In genomic region chr13:92611254-92611784, GRCm38 (mm10) we compare ENCODE assay signal across 9 mouse cellular contexts. TPM values are rescaled to one million over a fixed set of nuclear protein-coding genes. Genes with fewer than 3 reads are reported as not detected.
DNase-seq lines count a peak whose midpoint lies in the region; ATAC-seq and TF ChIP-seq lines count a peak whose summit lies in the region.
"Had no signal": no experiment of that assay in that cellular context is flagged by ENCODE, and none has a peak within 500 bp of the region (broad histone marks: within the 10 kb centered on the region; RNA-seq: fewer than 3 reads in every experiment).

No protein-coding gene starts in this region.

- peak overlapping the region; percentile 89 for H3K4me3 ChIP-seq in heart, embryonic 13.5 days
- H3K4me3 ChIP-seq in CH12.LX (replicated peaks in 1 of 3; ENCODE audit: low read depth in 2 of 3, low read length in 2 of 3, poor library complexity in 1 of 3) = peak overlapping the region; percentile 62 to 80 (median 63)
- H3K4me3 ChIP-seq in embryonic facial prominence, embryonic 12.5 days = peak overlapping the region; percentile 62
- H3K4me3 ChIP-seq in intestine, embryonic 14.5 days (ENCODE audit: low read depth, low read length) = peak overlapping the region; percentile 81
- H3K4me3 ChIP-seq in midbrain, embryonic 14.5 days (replicated peaks; ENCODE audit: low read depth, low read length) = peak overlapping the region; percentile 74

- no peak for TF ChIP-seq EP300 in CH12.LX (IDR thresholded peaks at IDR 0.05; ENCODE audit: low read length)

- no peak for TF ChIP-seq RAD21 in CH12.LX (IDR thresholded peaks at IDR 0.05; ENCODE audit: low read depth, low read length)

- H3K27me3 ChIP-seq in heart, embryonic 13.5 days (replicated peaks) = no peaks in the 10 kb centered on the region
- H3K27me3 ChIP-seq in CH12.LX (replicated peaks) = peaks cover 19% of the 10 kb centered on the region
- H3K27me3 ChIP-seq in embryonic facial prominence, embryonic 12.5 days = no peaks in the 10 kb centered on the region
- H3K27me3 ChIP-seq in intestine, embryonic 14.5 days (replicated peaks; ENCODE audit: control insufficient read depth, insufficient read depth, low read length) = no peaks in the 10 kb centered on the region
- no peaks in the 10 kb centered on the region for H3K27me3 ChIP-seq in midbrain, embryonic 14.5 days (ENCODE audit: control insufficient read depth, insufficient read depth, low read length)

- in situ Hi-C loops in CH12.LX (cut with MboI; ENCODE audit: low pct_ligation_motif_present, low pct_unique_long_range_greater_than_20kb, low sequenced_read_pairs) = no loop called here

- peak overlapping the region; percentile 95 for H3K4me2 ChIP-seq in heart, embryonic 13.5 days
- peak overlapping the region; percentile 81 for H3K4me2 ChIP-seq in CH12.LX (ENCODE audit: insufficient read depth, low read depth, poor library complexity, severe bottlenecking)
- H3K4me2 ChIP-seq in embryonic facial prominence, embryonic 12.5 days (replicated peaks) = peak overlapping the region; percentile 87
- peak overlapping the region; percentile 77 for H3K4me2 ChIP-seq in intestine, embryonic 14.5 days (ENCODE audit: low read length)
- peak overlapping the region; percentile 81 for H3K4me2 ChIP-seq in midbrain, embryonic 14.5 days (ENCODE audit: low read length)

- H3K36me3 ChIP-seq in heart, embryonic 13.5 days = no peaks in the 10 kb centered on the region
- H3K36me3 ChIP-seq in CH12.LX (replicated peaks in 1 of 2; ENCODE audit: control insufficient read depth in 1 of 2, insufficient read depth in 1 of 2, low read length in 1 of 2) = no peaks in the 10 kb centered on the region
- H3K36me3 ChIP-seq in embryonic facial prominence, embryonic 12.5 days = no peaks in the 10 kb centered on the region
- 0 out of 2 replicates have a peak, but pooled peaks cover 3% of the 10 kb centered on the region for H3K36me3 ChIP-seq in intestine, embryonic 14.5 days (ENCODE audit: control insufficient read depth, insufficient read depth, low read length)
- H3K36me3 ChIP-seq in midbrain, embryonic 14.5 days (ENCODE audit: control insufficient read depth, insufficient read depth, low read length) = no peaks in the 10 kb centered on the region

- no peaks in the 10 kb centered on the region for H3K79me2 ChIP-seq in CH12.LX (replicated peaks; ENCODE audit: control insufficient read depth, extremely low read depth, insufficient read depth, poor library complexity, severe bottlenecking)

- H3K9me3 ChIP-seq in heart, embryonic 13.5 days = no peaks in the 10 kb centered on the region
- H3K9me3 ChIP-seq in CH12.LX (replicated peaks; ENCODE audit: low read length) = no peaks in the 10 kb centered on the region
- H3K9me3 ChIP-seq in embryonic facial prominence, embryonic 12.5 days = no peaks in the 10 kb centered on the region
- H3K9me3 ChIP-seq in intestine, embryonic 14.5 days (ENCODE audit: control insufficient read depth, low read length) = no peaks in the 10 kb centered on the region
- no peaks in the 10 kb centered on the region for H3K9me3 ChIP-seq in midbrain, embryonic 14.5 days (ENCODE audit: control insufficient read depth, low read length)

- no peak for DNase-seq in heart, adult 11 months
- DNase-seq in CH12.LX (ENCODE audit: extremely low read depth) = no peak
- DNase-seq in intestine, embryonic 14.5 days (ENCODE audit: low spot score) = peak; percentile 89
- DNase-seq in midbrain, embryonic 14.5 days = no peak
- no peak for DNase-seq in ovary, postnatal 14 days (ENCODE audit: low spot score)
- no peak for DNase-seq in thymus, postnatal 0 days (ENCODE audit: low spot score)

- no peak for TF ChIP-seq CTCF in CH12.LX (conservative IDR thresholded peaks at IDR 0.05 in 1 of 2, IDR thresholded peaks at IDR 0.05 in 1 of 2; ENCODE audit: low read depth in 2 of 2, low read length in 2 of 2)

- TF ChIP-seq POLR2A in CH12.LX (IDR thresholded peaks at IDR 0.05; ENCODE audit: low read depth, low read length) = no peak

- ATAC-seq in heart, embryonic 13.5 days (ENCODE audit: extremely low read depth, insufficient number of reproducible peaks, low FRiP score, low TSS enrichment) = no peak; the same call in 1 of the 2 replicates
- ATAC-seq in embryonic facial prominence, embryonic 12.5 days (ENCODE audit: insufficient number of reproducible peaks, insufficient read depth, low FRiP score, low TSS enrichment) = peak; percentile 52; the same call in 1 of the 2 replicates
- peak; percentile 48 for ATAC-seq in intestine, embryonic 14.5 days (replicated peaks; ENCODE audit: low FRiP score, low TSS enrichment, low read depth)
- ATAC-seq in midbrain, embryonic 14.5 days (ENCODE audit: low FRiP score, low TSS enrichment) = peak; percentile 53

- H3K27ac ChIP-seq in heart, embryonic 13.5 days (replicated peaks) = peak overlapping the region; percentile 97
- H3K27ac ChIP-seq in CH12.LX (ENCODE audit: insufficient read depth, low read depth) = no peak overlapping the region
- H3K27ac ChIP-seq in embryonic facial prominence, embryonic 12.5 days = peak overlapping the region; percentile 80
- peak overlapping the region; percentile 92 for H3K27ac ChIP-seq in intestine, embryonic 14.5 days (ENCODE audit: low read depth)
- H3K27ac ChIP-seq in midbrain, embryonic 14.5 days (replicated peaks; ENCODE audit: low read depth, low read length) = peak overlapping the region; percentile 70

- WGBS in heart, embryonic 13.5 days = under 1% methylated on average over 43 of the region's 43 CpGs
- WGBS in embryonic facial prominence, embryonic 12.5 days = 0% methylated on average over 42 of the region's 43 CpGs
- WGBS in intestine, embryonic 14.5 days = under 1% methylated on average over 43 of the region's 43 CpGs
- under 1% methylated on average over 43 of the region's 43 CpGs for WGBS in midbrain, embryonic 14.5 days

- H3K4me1 ChIP-seq in heart, embryonic 13.5 days = peaks cover 33% of the 10 kb centered on the region
- H3K4me1 ChIP-seq in CH12.LX (ENCODE audit: control insufficient read depth in 1 of 2, insufficient read depth in 2 of 2) = peaks cover 4 to 15% of the 10 kb centered on the region in 2 experiments; a peak in 3 of 4 replicates
- H3K4me1 ChIP-seq in embryonic facial prominence, embryonic 12.5 days = peaks cover 5% of the 10 kb centered on the region; the same call in 1 of the 2 replicates
- H3K4me1 ChIP-seq in intestine, embryonic 14.5 days (replicated peaks; ENCODE audit: control insufficient read depth, insufficient read depth, low read length) = peaks cover 27% of the 10 kb centered on the region
- peaks cover 13% of the 10 kb centered on the region for H3K4me1 ChIP-seq in midbrain, embryonic 14.5 days (ENCODE audit: control insufficient read depth, insufficient read depth, low read length)

- H3K9ac ChIP-seq in heart, embryonic 13.5 days = peak overlapping the region; percentile 91
- peak overlapping the region; percentile 55 for H3K9ac ChIP-seq in CH12.LX (ENCODE audit: insufficient read depth, low read depth)
- H3K9ac ChIP-seq in embryonic facial prominence, embryonic 12.5 days = peak overlapping the region; percentile 71
- peak overlapping the region; percentile 81 for H3K9ac ChIP-seq in intestine, embryonic 14.5 days (ENCODE audit: low read length)
- peak overlapping the region; percentile 76 for H3K9ac ChIP-seq in midbrain, embryonic 14.5 days (replicated peaks; ENCODE audit: low read length)

- dilution Hi-C loops in CH12.LX (cut with MboI; ENCODE audit: extremely low pct_ligation_motif_present, extremely low pct_unique_long_range_greater_than_20kb, low sequenced_read_pairs) = no loop called here

TF ChIP-seq in CH12.LX, 34 proteins besides CTCF, POLR2A, EP300 and RAD21:
- TF ChIP-seq ZNF384 (IDR thresholded peaks at IDR 0.05; ENCODE audit: low read depth, low read length) (no peak), MAX (IDR thresholded peaks at IDR 0.05; ENCODE audit: low read length) (0 out of 2 replicates have a peak, but pooled peaks have one; percentile 38)

RNA-seq across cellular contexts. Expression of gene Serinc5, which starts 0.4 kb away (rescaled TPM):
- polyA plus RNA-seq in heart, embryonic 13.5 days (2015; fragmentation: Nextera tagmentation; extraction: Ambion mirVana) = 9.4 and 10.4 TPM in 2 replicates
- total RNA-seq in CH12.LX (2012; rRNA removed) = 5.0 and 5.2 TPM in 2 replicates
- 3.8 and 4.3 TPM in 2 replicates for total RNA-seq in CH12.LX (2014; rRNA removed)
- polyA plus RNA-seq in CH12.LX (2012; ENCODE audit: insufficient read length, low read depth) = 1.9 and 2.2 TPM in 2 replicates
- 12.0 and 12.4 TPM in 2 replicates for polyA plus RNA-seq in embryonic facial prominence, embryonic 12.5 days (2016; fragmentation: Nextera tagmentation; extraction: Ambion mirVana)
- polyA plus RNA-seq in intestine, embryonic 14.5 days (2014; fragmentation: Nextera tagmentation; extraction: Ambion mirVana) = 24.9 and 27.3 TPM in 2 replicates
- 11.4 and 15.4 TPM in 2 replicates for polyA plus RNA-seq in midbrain, embryonic 14.5 days (2014; fragmentation: Nextera tagmentation; extraction: Ambion mirVana)
- polyA plus RNA-seq in thymus, postnatal 0 days (2015; fragmentation: Nextera tagmentation; extraction: Ambion mirVana) = 27.0 and 32.2 TPM in 2 replicates

RNA-seq across cellular contexts. Expression of gene Spz1, which starts 35.3 kb away (rescaled TPM):
- not detected in 2 replicates for polyA plus RNA-seq in heart, embryonic 13.5 days (2015; fragmentation: Nextera tagmentation; extraction: Ambion mirVana)
- not detected in 2 replicates for total RNA-seq in CH12.LX (2012; rRNA removed)
- total RNA-seq in CH12.LX (2014; rRNA removed) = not detected in 2 replicates
- not detected in 2 replicates for polyA plus RNA-seq in CH12.LX (2012; ENCODE audit: insufficient read length, low read depth)
- not detected in 2 replicates for polyA plus RNA-seq in embryonic facial prominence, embryonic 12.5 days (2016; fragmentation: Nextera tagmentation; extraction: Ambion mirVana)
- polyA plus RNA-seq in intestine, embryonic 14.5 days (2014; fragmentation: Nextera tagmentation; extraction: Ambion mirVana) = not detected in 2 replicates
- not detected in 2 replicates for polyA plus RNA-seq in midbrain, embryonic 14.5 days (2014; fragmentation: Nextera tagmentation; extraction: Ambion mirVana)
- not detected in 2 replicates for polyA plus RNA-seq in thymus, postnatal 0 days (2015; fragmentation: Nextera tagmentation; extraction: Ambion mirVana)
- total RNA-seq: left cerebral cortex, postnatal 25 days had no signal
